ENCODE assay signal across 9 mouse cellular contexts in the genomic region with DNA sequence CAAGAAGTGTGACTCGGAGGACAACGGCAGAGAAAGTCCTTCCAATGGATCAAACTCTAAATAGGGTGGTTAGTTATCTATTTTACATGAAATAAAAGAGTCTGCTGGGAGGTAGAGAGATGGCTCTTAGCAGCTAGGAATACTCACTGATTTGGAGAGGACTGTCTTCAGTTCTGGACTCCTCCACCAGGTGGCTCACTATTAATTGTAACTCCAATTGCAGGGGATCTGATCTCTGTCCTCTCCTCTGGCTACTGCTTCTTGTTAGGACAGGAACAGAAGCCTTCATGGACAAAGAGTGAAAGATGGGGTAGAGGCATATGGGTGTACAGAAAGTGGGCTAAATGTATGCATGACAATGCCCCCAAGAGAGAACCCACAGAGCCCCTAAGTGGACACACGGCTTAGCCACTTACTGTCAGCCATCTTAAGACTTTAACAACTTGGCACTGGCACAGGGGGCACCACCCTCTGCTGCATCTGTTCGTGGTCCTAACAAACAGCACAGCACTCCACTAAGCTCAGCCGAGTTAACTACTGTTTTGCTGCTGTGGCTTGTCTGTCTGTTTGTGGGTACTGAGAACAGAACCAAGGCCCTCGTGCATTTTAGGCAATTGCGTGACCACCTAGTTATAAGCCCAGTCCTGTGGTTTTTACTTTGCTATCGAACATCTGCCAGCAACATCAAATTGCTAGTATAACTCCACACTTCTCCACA. TPM values are rescaled to one million over a fixed set of nuclear protein-coding genes. Genes with fewer than 3 reads are reported as not detected.
DNase-seq lines count a peak whose midpoint lies in the region; ATAC-seq and TF ChIP-seq lines count a peak whose summit lies in the region.
"Had no signal": no experiment of that assay in that cellular context is flagged by ENCODE, and none has a peak within 500 bp of the region (broad histone marks: within the 10 kb centered on the region; RNA-seq: fewer than 3 reads in every experiment).

No protein-coding gene starts in this region.

- intact Hi-C loops in heart, postnatal 14 days (cut with DNase I), result loop anchor here (5.0 kb wide), 1 partner anchor 460 kb away; no protein-coding TSS in a partner anchor
- intact Hi-C loops in left cerebral cortex, adult 2 months (cut with DNase I), result loop anchor here (2.0 to 5.0 kb wide), 2 partner anchors 255 to 474 kb away; no protein-coding TSS in a partner anchor

- H3K4me2 ChIP-seq in midbrain, embryonic 16.5 days (ENCODE audit: low read length), result no peak overlapping the region
- no peak overlapping the region for H3K4me2 ChIP-seq in neural tube, embryonic 11.5 days (ENCODE audit: low read depth)

- peak; percentile 70 for TF ChIP-seq CTCF in left cerebral cortex, adult 2 months (IDR thresholded peaks at IDR 0.05)

- no peaks in the 10 kb centered on the region for H3K4me1 ChIP-seq in midbrain, embryonic 10.5 days
- H3K4me1 ChIP-seq in midbrain, embryonic 16.5 days (ENCODE audit: control insufficient read depth, insufficient read depth, low read length), result no peaks in the 10 kb centered on the region
- no peaks in the 10 kb centered on the region for H3K4me1 ChIP-seq in neural tube, embryonic 11.5 days (ENCODE audit: control insufficient read depth, insufficient read depth, low read length)

- no peak overlapping the region for H3K4me3 ChIP-seq in midbrain, embryonic 10.5 days
- H3K4me3 ChIP-seq in midbrain, embryonic 16.5 days (ENCODE audit: low read depth, low read length), result no peak overlapping the region
- H3K4me3 ChIP-seq in left cerebral cortex, adult 2 months, result no peak overlapping the region
- H3K4me3 ChIP-seq in neural tube, embryonic 11.5 days (ENCODE audit: low read depth, low read length), result no peak overlapping the region
- H3K4me3 ChIP-seq: megakaryocyte, embryonic 14.5 days had no signal

- no peak overlapping the region for H3K27ac ChIP-seq in midbrain, embryonic 10.5 days (replicated peaks)
- no peak overlapping the region for H3K27ac ChIP-seq in midbrain, embryonic 16.5 days (ENCODE audit: low read length)
- H3K27ac ChIP-seq in left cerebral cortex, adult 2 months, result no peak overlapping the region
- H3K27ac ChIP-seq in neural tube, embryonic 11.5 days (ENCODE audit: low read depth, low read length), result no peak overlapping the region

- no peaks in the 10 kb centered on the region for H3K36me3 ChIP-seq in midbrain, embryonic 10.5 days
- no peaks in the 10 kb centered on the region for H3K36me3 ChIP-seq in midbrain, embryonic 16.5 days (ENCODE audit: control insufficient read depth, insufficient read depth, low read length)
- no peaks in the 10 kb centered on the region for H3K36me3 ChIP-seq in neural tube, embryonic 11.5 days (ENCODE audit: control insufficient read depth, insufficient read depth, low read length)

- WGBS in midbrain, embryonic 10.5 days, result 86% methylated on average over 8 of the region's 8 CpGs
- 79% methylated on average over 8 of the region's 8 CpGs for WGBS in midbrain, embryonic 16.5 days
- 84% methylated on average over 8 of the region's 8 CpGs for WGBS in neural tube, embryonic 11.5 days

- ATAC-seq in midbrain, embryonic 16.5 days, result no peak
- ATAC-seq in neural tube, embryonic 11.5 days (ENCODE audit: insufficient read depth, low FRiP score, low TSS enrichment), result no peak

- H3K9me3 ChIP-seq in midbrain, embryonic 10.5 days (replicated peaks), result 0 out of 2 replicates have a peak, but pooled peaks cover 3% of the 10 kb centered on the region
- H3K9me3 ChIP-seq in midbrain, embryonic 16.5 days (replicated peaks; ENCODE audit: control insufficient read depth, low read length, poor library complexity, severe bottlenecking), result peaks cover 1% of the 10 kb centered on the region; the same call in 1 of the 2 replicates
- H3K9me3 ChIP-seq in neural tube, embryonic 11.5 days (ENCODE audit: control insufficient read depth, low read length), result no peaks in the 10 kb centered on the region

- H3K9ac ChIP-seq in midbrain, embryonic 16.5 days (ENCODE audit: low read depth, low read length), result no peak overlapping the region
- no peak overlapping the region for H3K9ac ChIP-seq in neural tube, embryonic 11.5 days (ENCODE audit: low read length)

- no peaks in the 10 kb centered on the region for H3K27me3 ChIP-seq in midbrain, embryonic 10.5 days (ENCODE audit: low read depth, poor library complexity, severe bottlenecking)
- H3K27me3 ChIP-seq in midbrain, embryonic 16.5 days (ENCODE audit: control insufficient read depth, insufficient read depth, low read depth, low read length), result no peaks in the 10 kb centered on the region
- H3K27me3 ChIP-seq in neural tube, embryonic 11.5 days (ENCODE audit: control insufficient read depth, insufficient read depth, low read length), result no peaks in the 10 kb centered on the region

- peak; percentile 32 for DNase-seq in midbrain, embryonic 10.5 days (ENCODE audit: low spot score)
- DNase-seq in Muller cell, postnatal 12 days (ENCODE audit: inconsistent ontology term), result peak; percentile 17
- DNase-seq in cerebellum, adult 9-10 months, result peak; percentile 40
- peak; percentile 12 to 67 for DNase-seq in heart, postnatal 14 days
- peak; percentile 31 to 54 for DNase-seq in left cerebral cortex, adult 2 months (ENCODE audit: extremely low spot score in 1 of 2, low spot score in 2 of 2)
- peak; percentile 37 for DNase-seq in neural tube, embryonic 11.5 days (ENCODE audit: low spot score)
- DNase-seq in yolk sac, embryonic 10.5 days (ENCODE audit: low spot score), result peak; percentile 26

RNA-seq across cellular contexts. Expression of gene Fcamr, which starts 3.6 kb away (rescaled TPM):
- not detected in 2 replicates for polyA plus RNA-seq in midbrain, embryonic 10.5 days (2016; fragmentation: Nextera tagmentation; extraction: Ambion mirVana)
- not detected in 2 replicates for polyA plus RNA-seq in midbrain, embryonic 16.5 days (2015; fragmentation: Nextera tagmentation; extraction: Ambion mirVana)
- under 1 TPM; 0.17 to 0.41 TPM for total RNA-seq in heart, postnatal 14 days (2021)
- total RNA-seq in left cerebral cortex, adult 2 months (2021), result not detected
- 0.14 TPM in 1 of 2 replicates, not detected in the other for polyA plus RNA-seq in neural tube, embryonic 11.5 days (2014; fragmentation: Nextera tagmentation; extraction: Ambion mirVana)

RNA-seq across cellular contexts. Expression of gene Pigr, which starts 29.4 kb away (rescaled TPM):
- polyA plus RNA-seq in midbrain, embryonic 10.5 days (2016; fragmentation: Nextera tagmentation; extraction: Ambion mirVana), result not detected in 2 replicates
- not detected in 2 replicates for polyA plus RNA-seq in midbrain, embryonic 16.5 days (2015; fragmentation: Nextera tagmentation; extraction: Ambion mirVana)
- total RNA-seq in heart, postnatal 14 days (2021), result under 1 TPM in 1 of 2 experiments, not detected in 1; 0.19 TPM
- under 1 TPM in 1 of 2 experiments, not detected in 1; 0.14 TPM for total RNA-seq in left cerebral cortex, adult 2 months (2021)
- not detected in 2 replicates for polyA plus RNA-seq in neural tube, embryonic 11.5 days (2014; fragmentation: Nextera tagmentation; extraction: Ambion mirVana)
